Mouse (Mus musculus) macrophage (primary cell): Measurements from ENCODE around the gene Mroh9. TPM values are rescaled to one million over a fixed set of nuclear protein-coding genes. Genes with fewer than 3 reads are reported as not detected.

Source experiments
- H3K27ac ChIP-seq: fragments of 350-480 bp; formaldehyde crosslinking; 2 replicates; pipeline ENCODE4 v1.9.0; 2021
- H3K36me3 ChIP-seq: fragments of 350-480 bp; formaldehyde crosslinking; 2 replicates; pipeline ENCODE4 v1.9.0; 2021; ENCODE audit errors: inconsistent target
- H3K4me3 ChIP-seq: fragments of 350-480 bp; formaldehyde crosslinking; 2 replicates; pipeline ENCODE4 v1.9.0; 2021; ENCODE audit errors: inconsistent target
- H3K79me2 ChIP-seq: fragments of 350-480 bp; formaldehyde crosslinking; 2 replicates; pipeline ENCODE4 v1.9.0; 2021; ENCODE audit errors: inconsistent target
- whole genome bisulfite sequencing: methylation state at CpG from one replicate; pipeline ENCODE4 v1.1.7; 2026; ENCODE audit warnings: inconsistent platforms; ENCODE audit not compliant: missing documents; 5-methylcytosine and 5-hydroxymethylcytosine counted together
- polyA plus RNA-seq: library from polyadenylated mRNA; stranded (reverse); fragments of 250-400 nt; gene quantifications from 3 replicates; pipeline ENCODE4 v1.2.4, GENCODE M21; 2018; ENCODE audit warnings: inconsistent platforms

Gene Mroh9
- polyA plus RNA-seq, 1 experiment from 2014 or later, result not detected

GRCm38 (mm10) chr1:163009220-163009619 is 76.2 kb downstream of the Mroh9 start:
- WGBS, result 77% methylated on average over 3 of the region's 3 CpGs
- H3K4me3 ChIP-seq, result no peak overlapping the region
- H3K79me2 ChIP-seq, result no peaks in the 10 kb centered on the region
- no peak overlapping the region for H3K27ac ChIP-seq
- no peaks in the 10 kb centered on the region for H3K36me3 ChIP-seq

- no peak overlapping the region for H3K4me3 ChIP-seq
- H3K27ac ChIP-seq, result no peak overlapping the region
- H3K79me2 ChIP-seq, result no peaks in the 10 kb centered on the region
- 93% methylated on average over 2 of the region's 2 CpGs for WGBS
- H3K36me3 ChIP-seq, result no peaks in the 10 kb centered on the region
Measured at GRCm38 (mm10) chr1:163003496-163003895, 82.0 kb downstream of the Mroh9 start.

GRCm38 (mm10) chr1:163001271-163001829 is 84.1 kb downstream of the Mroh9 start:
- H3K79me2 ChIP-seq, result no peaks in the 10 kb centered on the region
- H3K4me3 ChIP-seq, result no peak overlapping the region
- no peaks in the 10 kb centered on the region for H3K36me3 ChIP-seq
- WGBS, result 81% methylated on average over 4 of the region's 4 CpGs
- H3K27ac ChIP-seq, result no peak overlapping the region

- Histone ChIP-seq H3K27ac (no peak overlapping the region), H3K4me3 (no peak overlapping the region), H3K36me3 (no peaks in the 10 kb centered on the region), H3K79me2 (no peaks in the 10 kb centered on the region)
- 93% methylated on average over 3 of the region's 3 CpGs for WGBS
Measured at GRCm38 (mm10) chr1:162987546-162987945, 97.9 kb downstream of the Mroh9 start.

- no peaks in the 10 kb centered on the region for H3K79me2 ChIP-seq
- H3K27ac ChIP-seq, result no peak overlapping the region
- H3K4me3 ChIP-seq, result no peak overlapping the region
- WGBS, result 80% methylated on average over 1 of the region's 1 CpGs
- no peaks in the 10 kb centered on the region for H3K36me3 ChIP-seq
Measured at GRCm38 (mm10) chr1:162986777-162987176, 98.7 kb downstream of the Mroh9 start.

- H3K27ac ChIP-seq, result no peak overlapping the region
- 83% methylated on average over 2 of the region's 2 CpGs for WGBS
- H3K36me3 ChIP-seq, result no peaks in the 10 kb centered on the region
- no peaks in the 10 kb centered on the region for H3K79me2 ChIP-seq
- H3K4me3 ChIP-seq, result no peak overlapping the region
Measured at GRCm38 (mm10) chr1:162986121-162986748, 99.2 kb downstream of the Mroh9 start.

- Histone ChIP-seq H3K36me3 (no peaks in the 10 kb centered on the region), H3K79me2 (no peaks in the 10 kb centered on the region), H3K27ac (no peak within 1 kb of the TSS), H3K4me3 (no peak within 1 kb of the TSS)
- WGBS, result 67% methylated on average over 1 of the region's 1 CpGs
Measured at GRCm38 (mm10) chr1:162984428-162984827, 101.0 kb downstream of the Mroh9 start, which contains the start of gene Fmo3. TSS of gene Fmo3 (minus strand) at chr1:162984528.

Other genes with a start within 250 kb of the Mroh9 start
- not detected in 3 replicates for gene Fmo1, start 219.1 kb downstream of the Mroh9 start, polyA plus RNA-seq
- gene Fmo2, start 186.9 kb downstream of the Mroh9 start, polyA plus RNA-seq, result not detected in 3 replicates
- gene Fmo6, start 148.2 kb downstream of the Mroh9 start, polyA plus RNA-seq, result not detected in 3 replicates
- gene Fmo3, start 101.1 kb downstream of the Mroh9 start, polyA plus RNA-seq, result not detected in 3 replicates
- 0.04 to 0.05 TPM in 2 of 3 replicates, not detected in the other for gene Prrx1, start 228.0 kb upstream of the Mroh9 start, polyA plus RNA-seq